Mouse (Mus musculus): ENCODE data around the gene Exosc10. TPM values are rescaled to one million over a fixed set of nuclear protein-coding genes. Genes with fewer than 3 reads are reported as not detected.
A peak's percentile ranks its signal among the peaks of the same experiment; 100 is the strongest.

Exosc10 gene
- total and polyA plus RNA-seq, 2 experiments from 2014 or later: 68.1 to 72.0 TPM

DNA sequence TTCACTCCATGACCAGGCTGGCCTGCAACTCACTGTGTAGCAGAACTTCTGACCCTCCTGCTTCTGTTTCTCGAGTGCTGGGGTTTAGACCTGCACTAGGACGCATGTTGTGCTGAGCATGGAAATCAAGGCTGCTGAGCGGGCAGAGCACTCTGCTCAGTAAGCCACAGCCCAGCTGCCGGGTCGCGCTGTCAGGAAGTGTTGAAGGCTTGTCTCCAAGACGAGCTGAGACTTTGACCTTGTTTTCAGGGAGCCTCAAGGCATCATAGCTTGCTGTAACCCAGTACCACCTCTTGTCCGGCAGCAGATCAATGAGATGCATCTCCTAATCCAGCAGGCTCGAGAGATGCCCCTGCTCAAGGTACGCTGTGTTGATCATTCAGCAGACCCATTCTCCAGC, 11.9 kb downstream of the Exosc10 start:
- Histone ChIP-seq H3K27ac (no peak overlapping the region), H3K4me3 (ENCODE audit: low read length) (no peak overlapping the region), H3K4me1 (ENCODE audit: insufficient read depth, low read length) (no peaks in the 10 kb centered on the region), H3K9ac (replicated peaks; ENCODE audit: low read length) (no peak overlapping the region), H3K9me3 (ENCODE audit: low read length) (no peaks in the 10 kb centered on the region), H3K27me3 (ENCODE audit: insufficient read depth, low read length) (no peaks in the 10 kb centered on the region), H3K36me3 (ENCODE audit: insufficient read depth, low read length) (peaks cover 85% of the 10 kb centered on the region), H3K4me2 (ENCODE audit: low read depth, low read length) (no peak overlapping the region)
- DNase-seq (ENCODE audit: low spot score) (no peak), ATAC-seq (no peak)
- WGBS: 90% methylated on average over 10 of the region's 10 CpGs
- TF ChIP-seq CTCF (IDR thresholded peaks at IDR 0.05; ENCODE audit: low read depth): no peak

DNA sequence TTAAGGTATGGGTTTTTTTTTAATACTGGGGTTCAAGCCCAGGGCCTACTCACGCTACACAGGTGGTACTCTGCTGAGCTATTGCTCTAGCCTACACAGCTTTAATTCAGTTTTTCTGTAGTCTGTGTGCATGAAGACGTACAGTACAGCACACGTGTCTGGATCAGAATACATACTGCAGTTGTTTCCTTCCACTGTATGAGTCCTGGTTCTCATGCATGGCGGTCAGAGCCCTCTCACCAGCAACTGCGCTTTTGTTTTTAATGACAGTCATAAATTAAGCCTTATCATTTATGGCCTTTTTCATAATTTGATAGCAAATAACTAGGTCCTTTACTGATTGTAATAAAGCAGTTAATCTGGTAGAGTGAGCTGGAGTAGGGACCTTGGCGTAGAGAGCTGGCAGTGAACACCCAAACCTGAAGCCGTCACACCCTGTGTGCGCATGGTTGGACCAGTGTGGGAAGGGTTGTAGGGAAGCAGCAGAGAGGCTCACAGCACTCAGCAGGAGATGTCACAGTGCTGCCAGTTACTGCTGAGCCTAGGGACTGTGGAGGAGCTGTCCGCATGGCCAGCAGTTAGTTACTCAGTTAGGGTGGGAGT, 12.6 kb downstream of the Exosc10 start:
- 89% methylated on average over 9 of the region's 9 CpGs for WGBS
- H3K36me3 ChIP-seq (ENCODE audit: insufficient read depth, low read length): peaks cover 85% of the 10 kb centered on the region
- no peak for TF ChIP-seq CTCF (IDR thresholded peaks at IDR 0.05; ENCODE audit: low read depth)
- no peak overlapping the region for H3K27ac ChIP-seq
- no peak overlapping the region for H3K9ac ChIP-seq (replicated peaks; ENCODE audit: low read length)
- H3K9me3 ChIP-seq (ENCODE audit: low read length): no peaks in the 10 kb centered on the region
- H3K4me2 ChIP-seq (ENCODE audit: low read depth, low read length): no peak overlapping the region
- H3K27me3 ChIP-seq (ENCODE audit: insufficient read depth, low read length): no peaks in the 10 kb centered on the region
- no peaks in the 10 kb centered on the region for H3K4me1 ChIP-seq (ENCODE audit: insufficient read depth, low read length)
- DNase-seq (ENCODE audit: low spot score) (no peak), ATAC-seq (no peak)
- no peak overlapping the region for H3K4me3 ChIP-seq (ENCODE audit: low read length)

DNA sequence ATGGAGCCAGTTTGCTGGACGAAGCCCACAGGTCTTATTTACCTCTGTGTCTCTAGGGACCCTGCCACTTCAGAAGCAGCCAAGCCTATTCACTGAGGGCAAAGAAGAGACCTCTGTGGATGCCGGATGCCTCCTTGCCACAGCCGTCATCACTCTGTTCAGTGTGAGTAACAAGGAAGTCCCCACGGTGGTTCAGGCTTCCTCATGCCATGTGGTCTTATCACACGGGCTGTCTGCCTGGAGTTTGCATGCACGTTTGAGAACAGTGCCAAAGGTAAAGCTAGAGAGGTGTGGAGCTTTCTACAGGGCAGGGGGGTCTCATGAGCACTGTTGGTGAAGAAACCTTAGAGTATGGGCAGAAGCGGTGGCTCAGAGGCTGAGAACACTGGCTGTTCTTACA, 15.0 kb downstream of the Exosc10 start:
- no peaks in the 10 kb centered on the region for H3K9me3 ChIP-seq (ENCODE audit: low read length)
- no peak overlapping the region for H3K4me3 ChIP-seq (ENCODE audit: low read length)
- DNase-seq (ENCODE audit: low spot score) (no peak), ATAC-seq (no peak)
- H3K9ac ChIP-seq (replicated peaks; ENCODE audit: low read length): no peak overlapping the region
- no peak overlapping the region for H3K4me2 ChIP-seq (ENCODE audit: low read depth, low read length)
- TF ChIP-seq CTCF (IDR thresholded peaks at IDR 0.05; ENCODE audit: low read depth): no peak
- WGBS: 90% methylated on average over 7 of the region's 7 CpGs
- H3K4me1 ChIP-seq (ENCODE audit: insufficient read depth, low read length): no peaks in the 10 kb centered on the region
- H3K27ac ChIP-seq: no peak overlapping the region
- H3K27me3 ChIP-seq (ENCODE audit: insufficient read depth, low read length): no peaks in the 10 kb centered on the region
- peaks cover 81% of the 10 kb centered on the region for H3K36me3 ChIP-seq (ENCODE audit: insufficient read depth, low read length)

DNA sequence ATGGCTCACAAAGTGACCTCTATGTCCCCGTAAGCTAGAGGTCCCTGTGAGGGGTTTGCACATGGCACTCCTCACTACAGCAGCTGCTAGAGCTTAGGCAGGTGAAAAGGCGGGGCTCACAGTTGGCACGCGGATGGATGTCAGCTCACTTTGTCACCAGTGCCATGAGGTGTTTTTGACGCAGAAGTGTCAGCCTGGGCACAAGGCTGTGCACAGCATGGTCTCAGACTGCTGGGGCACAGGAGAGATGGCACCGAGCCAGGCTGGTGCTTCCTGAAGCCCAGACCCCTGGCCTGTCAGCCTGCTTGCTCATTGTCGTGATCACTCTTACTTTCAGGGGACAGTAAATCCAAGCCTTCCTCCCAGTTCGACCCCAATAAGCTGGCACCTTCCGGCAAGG, 22.5 kb downstream of the Exosc10 start:
- no peak for TF ChIP-seq CTCF (IDR thresholded peaks at IDR 0.05; ENCODE audit: low read depth)
- DNase-seq (ENCODE audit: low spot score) (no peak), ATAC-seq (peak; percentile 31; the same call in 1 of the 2 replicates)
- no peaks in the 10 kb centered on the region for H3K27me3 ChIP-seq (ENCODE audit: insufficient read depth, low read length)
- H3K4me2 ChIP-seq (ENCODE audit: low read depth, low read length): no peak overlapping the region
- H3K9ac ChIP-seq (replicated peaks; ENCODE audit: low read length): no peak overlapping the region
- no peaks in the 10 kb centered on the region for H3K9me3 ChIP-seq (ENCODE audit: low read length)
- peaks cover 44% of the 10 kb centered on the region for H3K36me3 ChIP-seq (ENCODE audit: insufficient read depth, low read length)
- no peak overlapping the region for H3K4me3 ChIP-seq (ENCODE audit: low read length)
- H3K27ac ChIP-seq: no peak overlapping the region
- no peaks in the 10 kb centered on the region for H3K4me1 ChIP-seq (ENCODE audit: insufficient read depth, low read length)
- 75% methylated on average over 9 of the region's 9 CpGs for WGBS

DNA sequence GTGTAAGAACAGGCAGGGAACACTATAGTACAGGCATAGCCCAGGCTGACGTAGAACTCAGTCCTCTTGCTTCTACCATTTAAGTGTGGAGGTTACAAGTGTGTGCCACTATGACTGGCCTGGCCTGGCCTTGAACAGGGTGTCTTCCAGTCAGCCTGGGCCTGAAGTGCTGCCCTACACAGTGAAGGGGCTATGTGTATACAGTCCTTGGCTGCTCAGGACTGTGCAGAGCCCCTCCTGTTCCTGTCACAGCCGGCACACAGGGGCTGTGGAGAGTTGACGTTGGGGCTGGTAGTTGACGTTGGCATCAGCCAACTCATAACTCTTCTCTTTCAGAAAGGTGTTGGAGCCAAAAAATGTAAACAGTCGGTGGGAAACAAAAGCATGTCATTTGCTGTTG, 23.2 kb downstream of the Exosc10 start:
- no peak overlapping the region for H3K27ac ChIP-seq
- no peak overlapping the region for H3K4me3 ChIP-seq (ENCODE audit: low read length)
- 92% methylated on average over 5 of the region's 5 CpGs for WGBS
- H3K4me2 ChIP-seq (ENCODE audit: low read depth, low read length): no peak overlapping the region
- no peak overlapping the region for H3K9ac ChIP-seq (replicated peaks; ENCODE audit: low read length)
- DNase-seq (ENCODE audit: low spot score) (no peak), ATAC-seq (no peak)
- TF ChIP-seq CTCF (IDR thresholded peaks at IDR 0.05; ENCODE audit: low read depth): no peak
- no peaks in the 10 kb centered on the region for H3K27me3 ChIP-seq (ENCODE audit: insufficient read depth, low read length)
- H3K9me3 ChIP-seq (ENCODE audit: low read length): no peaks in the 10 kb centered on the region
- peaks cover 38% of the 10 kb centered on the region for H3K36me3 ChIP-seq (ENCODE audit: insufficient read depth, low read length)
- H3K4me1 ChIP-seq (ENCODE audit: insufficient read depth, low read length): no peaks in the 10 kb centered on the region

DNA sequence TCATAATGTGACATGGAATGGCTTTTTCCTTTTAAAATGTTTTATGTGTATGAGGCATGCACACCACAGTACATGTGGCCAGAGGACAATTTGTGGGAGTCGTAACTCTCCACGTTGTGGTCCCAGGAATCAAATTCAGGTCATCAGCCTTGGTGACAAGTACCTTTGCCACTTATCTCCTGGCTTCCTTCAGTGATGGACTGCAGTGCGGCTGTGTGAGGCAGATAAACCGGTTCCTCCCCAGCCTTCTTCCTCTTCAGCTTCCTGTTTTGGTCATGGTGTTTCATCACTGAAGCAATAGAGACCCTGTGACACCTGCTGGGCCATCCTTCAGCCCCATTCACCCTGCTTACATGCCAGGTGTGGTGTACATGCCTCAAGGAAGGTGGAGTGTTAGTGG, 25.0 kb downstream of the Exosc10 start:
- Histone ChIP-seq H3K9ac (replicated peaks; ENCODE audit: low read length) (no peak overlapping the region), H3K36me3 (ENCODE audit: insufficient read depth, low read length) (peaks cover 29% of the 10 kb centered on the region), H3K9me3 (ENCODE audit: low read length) (no peaks in the 10 kb centered on the region), H3K27ac (no peak overlapping the region), H3K4me1 (ENCODE audit: insufficient read depth, low read length) (no peaks in the 10 kb centered on the region), H3K4me3 (ENCODE audit: low read length) (no peak overlapping the region), H3K27me3 (ENCODE audit: insufficient read depth, low read length) (no peaks in the 10 kb centered on the region), H3K4me2 (ENCODE audit: low read depth, low read length) (no peak overlapping the region)
- DNase-seq (ENCODE audit: low spot score): no peak
- ATAC-seq: no peak
- TF ChIP-seq CTCF (IDR thresholded peaks at IDR 0.05; ENCODE audit: low read depth): no peak
- WGBS: 81% methylated on average over 4 of the region's 4 CpGs

DNA sequence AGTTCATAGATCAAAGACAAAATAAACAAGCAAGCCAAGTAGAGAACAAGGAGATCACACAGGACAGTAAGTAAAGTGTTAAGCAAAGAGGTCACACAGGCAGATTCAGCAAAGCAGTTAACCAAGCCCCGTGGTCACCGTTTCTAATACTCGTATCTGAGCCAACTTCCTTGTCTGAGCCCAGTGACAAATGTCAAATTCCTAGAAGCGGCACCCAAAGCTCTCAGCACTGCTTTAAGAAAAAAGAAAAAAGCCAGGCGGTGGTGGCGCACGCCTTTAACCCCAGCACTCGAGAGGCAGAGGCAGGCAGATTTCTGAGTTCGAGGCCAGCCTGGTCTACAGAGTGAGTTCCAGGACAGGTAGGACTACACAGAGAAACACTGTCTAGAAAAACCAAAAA, 28.4 kb downstream of the Exosc10 start:
- DNase-seq (ENCODE audit: low spot score) (no peak), ATAC-seq (no peak)
- Histone ChIP-seq H3K27me3 (ENCODE audit: insufficient read depth, low read length) (no peaks in the 10 kb centered on the region), H3K4me2 (ENCODE audit: low read depth, low read length) (no peak overlapping the region), H3K9ac (replicated peaks; ENCODE audit: low read length) (no peak overlapping the region), H3K36me3 (ENCODE audit: insufficient read depth, low read length) (peaks cover 2% of the 10 kb centered on the region; the same call in 1 of the 2 replicates), H3K27ac (no peak overlapping the region), H3K9me3 (ENCODE audit: low read length) (no peaks in the 10 kb centered on the region), H3K4me1 (ENCODE audit: insufficient read depth, low read length) (no peaks in the 10 kb centered on the region), H3K4me3 (ENCODE audit: low read length) (no peak overlapping the region)
- TF ChIP-seq CTCF (IDR thresholded peaks at IDR 0.05; ENCODE audit: low read depth): no peak
- 80% methylated on average over 9 of the region's 9 CpGs for WGBS
